Mouse (Mus musculus) bone marrow macrophage, adult 2 months (primary cell): ENCODE data around the gene Fam172a. TPM values are rescaled to one million over a fixed set of nuclear protein-coding genes. Genes with fewer than 3 reads are reported as not detected.

Source experiments
- H3K27ac ChIP-seq: 2 replicates; pipeline ENCODE4 v1.5.1; 2012; ENCODE audit warnings: low read depth, low read length; ENCODE audit not compliant: insufficient read depth
- H3K4me1 ChIP-seq: 2 replicates; pipeline ENCODE4 v1.6.1; 2012; ENCODE audit warnings: low read length; ENCODE audit not compliant: control insufficient read depth, insufficient read depth
- H3K4me3 ChIP-seq: 2 replicates; pipeline ENCODE4 v1.5.1; 2012; ENCODE audit warnings: mild to moderate bottlenecking, low read length, moderate library complexity; ENCODE audit not compliant: insufficient read depth
- CTCF ChIP-seq: IDR thresholded peaks from 2 replicates; pipeline ENCODE4 v1.5.1; 2012; ENCODE audit warnings: low read depth, mild to moderate bottlenecking, low read length, moderate library complexity
- POLR2A ChIP-seq: IDR thresholded peaks from 2 replicates; pipeline ENCODE4 v1.6.1; 2012; ENCODE audit warnings: mild to moderate bottlenecking, low read depth, low read length, borderline replicate concordance
- polyA plus RNA-seq: library from polyadenylated mRNA; stranded (reverse); fragments of >200 nt; gene quantifications from 2 replicates; pipeline ENCODE4 v1.2.4, GENCODE M21; 2012; ENCODE audit not compliant: missing spikeins, insufficient read depth, insufficient read length

The Fam172a gene
- polyA plus RNA-seq, 1 experiment = 28.4 TPM

- H3K4me1 ChIP-seq = no peaks in the 10 kb centered on the region
- TF ChIP-seq POLR2A (no peak), CTCF (no peak)
Observed at GRCm38 (mm10) chr13:77864804-77865203, 163.0 kb downstream of the Fam172a start.

GRCm38 (mm10) chr13:77868314-77868713 is 166.5 kb downstream of the Fam172a start:
- Histone ChIP-seq H3K4me3 (no peak overlapping the region), H3K4me1 (no peaks in the 10 kb centered on the region), H3K27ac (no peak overlapping the region)
- TF ChIP-seq CTCF (no peak), POLR2A (no peak)

More at GRCm38 (mm10) chr13:77864804-77865203, 163.0 kb downstream of the Fam172a start:
- Histone ChIP-seq H3K27ac (no peak overlapping the region), H3K4me3 (no peak overlapping the region)

- Histone ChIP-seq H3K27ac (no peak overlapping the region), H3K4me1 (no peaks in the 10 kb centered on the region), H3K4me3 (no peak overlapping the region)
- TF ChIP-seq POLR2A (no peak), CTCF (no peak)
Observed at GRCm38 (mm10) chr13:77878120-77878519, 176.3 kb downstream of the Fam172a start.

GRCm38 (mm10) chr13:77878545-77878944 is 176.7 kb downstream of the Fam172a start:
- Histone ChIP-seq H3K27ac (no peak overlapping the region), H3K4me1 (no peaks in the 10 kb centered on the region), H3K4me3 (no peak overlapping the region)
- TF ChIP-seq POLR2A (no peak), CTCF (no peak)

- Histone ChIP-seq H3K4me3 (no peak overlapping the region), H3K27ac (no peak overlapping the region), H3K4me1 (no peaks in the 10 kb centered on the region)
- TF ChIP-seq CTCF = no peak
- no peak for TF ChIP-seq POLR2A
Observed at GRCm38 (mm10) chr13:77897619-77898018, 195.8 kb downstream of the Fam172a start.

GRCm38 (mm10) chr13:77898066-77898796 is 196.4 kb downstream of the Fam172a start:
- TF ChIP-seq CTCF (no peak), POLR2A (no peak)

GRCm38 (mm10) chr13:77899725-77900124 is 197.9 kb downstream of the Fam172a start:
- no peaks in the 10 kb centered on the region for H3K4me1 ChIP-seq
- TF ChIP-seq POLR2A (no peak), CTCF (no peak)
- H3K27ac ChIP-seq = no peak overlapping the region
- no peak overlapping the region for H3K4me3 ChIP-seq

More at GRCm38 (mm10) chr13:77898066-77898796, 196.4 kb downstream of the Fam172a start:
- Histone ChIP-seq H3K27ac (no peak overlapping the region), H3K4me3 (no peak overlapping the region), H3K4me1 (no peaks in the 10 kb centered on the region)

GRCm38 (mm10) chr13:77900843-77901242 is 199.0 kb downstream of the Fam172a start:
- Histone ChIP-seq H3K4me1 (no peaks in the 10 kb centered on the region), H3K27ac (no peak overlapping the region), H3K4me3 (no peak overlapping the region)
- TF ChIP-seq POLR2A (no peak), CTCF (no peak)

- H3K4me3 ChIP-seq = no peak overlapping the region
- no peak for TF ChIP-seq CTCF
- no peak overlapping the region for H3K27ac ChIP-seq
- no peaks in the 10 kb centered on the region for H3K4me1 ChIP-seq
Observed at GRCm38 (mm10) chr13:77909184-77909583, 207.4 kb downstream of the Fam172a start.

GRCm38 (mm10) chr13:77922834-77923233 is 221.0 kb downstream of the Fam172a start:
- no peak overlapping the region for H3K4me3 ChIP-seq
- TF ChIP-seq CTCF (no peak), POLR2A (no peak)
- H3K4me1 ChIP-seq = no peaks in the 10 kb centered on the region
- H3K27ac ChIP-seq = no peak overlapping the region

- no peak overlapping the region for H3K4me3 ChIP-seq
- no peak for TF ChIP-seq CTCF
- no peak for TF ChIP-seq POLR2A
- no peak overlapping the region for H3K27ac ChIP-seq
- H3K4me1 ChIP-seq = no peaks in the 10 kb centered on the region
Observed at GRCm38 (mm10) chr13:77957611-77958010, 255.8 kb downstream of the Fam172a start.
